Mouse (Mus musculus): ENCODE data around the gene Ldah. TPM values are rescaled to one million over a fixed set of nuclear protein-coding genes. Genes with fewer than 3 reads are reported as not detected.

Gene Ldah
- polyA plus RNA-seq, 1 experiment from 2014 or later: 48.5 TPM

DNA sequence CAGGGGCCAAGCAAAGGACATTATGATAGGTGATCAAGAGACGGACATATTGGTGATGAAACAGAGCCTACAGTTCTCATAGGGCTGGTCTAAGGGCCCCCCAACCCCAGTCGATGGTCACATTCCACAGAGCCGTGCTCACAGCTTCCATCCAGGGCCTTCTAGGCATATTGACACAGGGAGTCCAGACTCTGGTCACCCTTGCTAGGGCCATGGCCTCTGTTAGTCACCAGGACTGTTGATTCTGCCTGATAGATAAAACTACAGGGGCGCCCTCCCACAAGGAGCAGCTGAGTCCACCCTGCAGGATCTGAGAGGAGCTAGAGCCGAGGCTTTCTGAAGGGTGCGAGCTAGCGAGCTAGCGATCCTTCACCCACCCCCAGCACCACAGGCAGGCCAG is 125.7 kb downstream of the Ldah start:
- Histone ChIP-seq H3K27me3 (ENCODE audit: insufficient read depth, low read length) (no peaks in the 10 kb centered on the region), H3K36me3 (ENCODE audit: insufficient read depth) (peaks cover 30% of the 10 kb centered on the region), H3K4me2 (no peak overlapping the region), H3K9me3 (ENCODE audit: low read depth, low read length) (no peaks in the 10 kb centered on the region), H3K4me3 (ENCODE audit: low read depth, low read length) (no peak overlapping the region), H3K9ac (no peak overlapping the region), H3K27ac (ENCODE audit: low read depth) (no peak overlapping the region), H3K4me1 (ENCODE audit: insufficient read depth) (0 out of 2 replicates have a peak, but pooled peaks cover 3% of the 10 kb centered on the region)
- no peak for TF ChIP-seq CTCF (IDR thresholded peaks at IDR 0.05; ENCODE audit: low read depth)
- DNase-seq: no peak
- ATAC-seq (ENCODE audit: insufficient read depth): no peak
- 62% methylated on average over 8 of the region's 8 CpGs for WGBS

DNA sequence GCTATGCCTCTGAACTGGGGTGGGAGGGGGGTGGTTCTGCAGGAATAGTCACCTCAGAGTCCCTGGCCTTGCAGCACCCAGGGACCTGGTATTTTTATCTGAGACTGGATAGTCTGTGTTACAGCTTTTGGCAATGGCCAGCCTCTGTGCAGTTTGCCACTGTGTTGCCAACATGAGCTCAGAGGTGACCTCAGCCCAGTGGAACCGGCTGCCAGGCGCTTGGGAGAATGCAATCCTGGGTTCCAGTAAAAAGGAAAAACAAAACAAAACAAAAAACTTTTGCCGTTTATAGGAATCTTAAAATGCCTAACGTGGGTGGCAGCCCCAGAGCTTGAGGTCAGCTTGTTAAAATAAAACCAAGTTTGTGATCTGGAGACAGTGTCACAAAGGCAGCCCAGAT is 126.4 kb downstream of the Ldah start:
- H3K36me3 ChIP-seq (ENCODE audit: insufficient read depth): peaks cover 30% of the 10 kb centered on the region
- no peak overlapping the region for H3K4me2 ChIP-seq
- TF ChIP-seq CTCF (IDR thresholded peaks at IDR 0.05; ENCODE audit: low read depth): no peak
- DNase-seq: no peak
- H3K4me3 ChIP-seq (ENCODE audit: low read depth, low read length): no peak overlapping the region
- no peak overlapping the region for H3K9ac ChIP-seq
- 0 out of 2 replicates have a peak, but pooled peaks cover 6% of the 10 kb centered on the region for H3K4me1 ChIP-seq (ENCODE audit: insufficient read depth)
- no peaks in the 10 kb centered on the region for H3K9me3 ChIP-seq (ENCODE audit: low read depth, low read length)
- H3K27me3 ChIP-seq (ENCODE audit: insufficient read depth, low read length): no peaks in the 10 kb centered on the region
- WGBS: 78% methylated on average over 4 of the region's 4 CpGs
- H3K27ac ChIP-seq (ENCODE audit: low read depth): no peak overlapping the region
- no peak for ATAC-seq (ENCODE audit: insufficient read depth)

Other genes starting within 250 kb of the Ldah start
- 0.08 TPM in 1 of 2 replicates, not detected in the other for gene Apob, start 230.5 kb upstream of the Ldah start, polyA plus RNA-seq (2014; fragmentation: Nextera tagmentation; extraction: Ambion mirVana)
- not detected in 2 replicates for gene Gdf7, start 93.8 kb downstream of the Ldah start, polyA plus RNA-seq (2014; fragmentation: Nextera tagmentation; extraction: Ambion mirVana)
- gene Hs1bp3, start 105.3 kb downstream of the Ldah start, polyA plus RNA-seq (2014; fragmentation: Nextera tagmentation; extraction: Ambion mirVana): 11.2 and 11.5 TPM in 2 replicates

Data from lung, embryonic 14.5 days (tissue).